In genomic region chr9:123529392-123530157, GRCm38 (mm10) we compare ENCODE assay signal across 7 mouse cellular contexts. TPM values are rescaled to one million over a fixed set of nuclear protein-coding genes. Genes with fewer than 3 reads are reported as not detected.
DNase-seq lines count a peak whose midpoint lies in the region; ATAC-seq lines count a peak whose summit lies in the region.

Gene Sacm1l, plus strand, starts transcription at chr9:123529759.

- no peaks in the 10 kb centered on the region for H3K27me3 ChIP-seq in intestine, embryonic 16.5 days (replicated peaks; ENCODE audit: control insufficient read depth, insufficient read depth, low read length)
- no peaks in the 10 kb centered on the region for H3K27me3 ChIP-seq in midbrain, embryonic 11.5 days (ENCODE audit: control insufficient read depth, insufficient read depth, low read length)

- DNase-seq in adrenal gland, adult 8-10 months = peak; percentile 99
- DNase-seq in embryo, embryonic 9.5 days (ENCODE audit: extremely low spot score) = peak; percentile 98
- DNase-seq in gastrocnemius, postnatal 4 days (ENCODE audit: low spot score in 2 of 2) = peak; percentile 97 to 99
- peak; percentile 98 for DNase-seq in left cerebral cortex, postnatal 36 days (ENCODE audit: low spot score in 2 of 2)
- DNase-seq in midbrain, embryonic 11.5 days (ENCODE audit: low spot score, missing footprints) = peak; percentile 100
- DNase-seq in skeletal muscle tissue, adult 2 months (ENCODE audit: low read depth, low spot score) = peak; percentile 100

- peaks cover 4% of the 10 kb centered on the region; the same call in 1 of the 2 replicates for H3K4me1 ChIP-seq in intestine, embryonic 16.5 days (ENCODE audit: control insufficient read depth, insufficient read depth, low read length)
- peaks cover 18% of the 10 kb centered on the region for H3K4me1 ChIP-seq in midbrain, embryonic 11.5 days (ENCODE audit: control insufficient read depth, insufficient read depth, low read length)

- peak within 1 kb of the TSS; percentile 80 for H3K4me2 ChIP-seq in intestine, embryonic 16.5 days (ENCODE audit: low read depth, low read length)
- H3K4me2 ChIP-seq in midbrain, embryonic 11.5 days = peak within 1 kb of the TSS; percentile 69

- ATAC-seq in intestine, embryonic 16.5 days = peak; percentile 99
- peak; percentile 98 for ATAC-seq in midbrain, embryonic 11.5 days (ENCODE audit: low FRiP score)

- intact Hi-C loops in left cerebral cortex, postnatal 36 days (cut with DNase I) = loop anchor here (5.0 to 10.0 kb wide), 2 partner anchors 272 to 375 kb away; partner anchors contain the start of gene Clec3b

- no peaks in the 10 kb centered on the region for H3K9me3 ChIP-seq in intestine, embryonic 16.5 days (ENCODE audit: control insufficient read depth, low read length)
- H3K9me3 ChIP-seq in midbrain, embryonic 11.5 days (ENCODE audit: control insufficient read depth, low read length) = no peaks in the 10 kb centered on the region

- peak within 1 kb of the TSS; percentile 98 for H3K27ac ChIP-seq in intestine, embryonic 16.5 days (ENCODE audit: low read length)
- peak within 1 kb of the TSS; percentile 77 for H3K27ac ChIP-seq in midbrain, embryonic 11.5 days (ENCODE audit: low read depth, low read length)

- H3K4me3 ChIP-seq in intestine, embryonic 16.5 days (ENCODE audit: low read length) = peak within 1 kb of the TSS; percentile 100
- H3K4me3 ChIP-seq in midbrain, embryonic 11.5 days (ENCODE audit: low read depth, low read length) = peak within 1 kb of the TSS; percentile 93

- peak within 1 kb of the TSS; percentile 96 for H3K9ac ChIP-seq in intestine, embryonic 16.5 days (ENCODE audit: low read depth, low read length)
- H3K9ac ChIP-seq in midbrain, embryonic 11.5 days (ENCODE audit: low read length) = peak within 1 kb of the TSS; percentile 94

- WGBS in intestine, embryonic 16.5 days = under 1% methylated on average over 78 of the region's 79 CpGs
- under 1% methylated on average over 77 of the region's 79 CpGs for WGBS in midbrain, embryonic 11.5 days

- no peaks in the 10 kb centered on the region for H3K36me3 ChIP-seq in intestine, embryonic 16.5 days (ENCODE audit: control insufficient read depth, insufficient read depth, low read length)
- no peaks in the 10 kb centered on the region for H3K36me3 ChIP-seq in midbrain, embryonic 11.5 days (ENCODE audit: control insufficient read depth, insufficient read depth, low read length)

RNA-seq across cellular contexts. Expression of gene Sacm1l, which starts in this region (rescaled TPM):
- total RNA-seq in adrenal gland, adult 8-10 months (2022) = 100 to 1,000 TPM in 1 of 4 experiments, 10 to 100 TPM in 3; 80.8 to 101 (median 85.6) TPM
- total RNA-seq in gastrocnemius, postnatal 4 days (2021) = 10 to 100 TPM; 25.8 to 30.0 TPM
- 74.4 and 87.4 TPM in 2 replicates for polyA plus RNA-seq in intestine, embryonic 16.5 days (2015; fragmentation: Nextera tagmentation; extraction: Ambion mirVana)
- 10 to 100 TPM; 52.8 to 60.8 TPM for total RNA-seq in left cerebral cortex, postnatal 36 days (2021)
- polyA plus RNA-seq in midbrain, embryonic 11.5 days (2014; fragmentation: Nextera tagmentation; extraction: Ambion mirVana) = 53.9 and 63.3 TPM in 2 replicates

Comparison
In these comparisons a context has a peak if more than half of its experiments do, and no peak if none do; other contexts are left out.
1. Peak in every context shown above with its lines: DNase-seq, ATAC-seq, H3K4me3 ChIP-seq and H3K27ac ChIP-seq.